Mouse (Mus musculus) stomach, embryonic 14.5 days (tissue): ENCODE measurements at regions not wholly inside any gene's neighbourhood (a gene's known extent, or its start where the extent isn't known, plus 50 kb on each side); places are given as distances from the start of the nearest gene placed in this dataset.

Experiments
- ATAC-seq: fragments of 200-750 bp; cut with Nextera tagmentation; 2 replicates; pipeline ENCODE4 v1.8.0; 2017; ENCODE audit warnings: low read depth, moderate TSS enrichment; ENCODE audit not compliant: insufficient number of reproducible peaks, insufficient read depth, low FRiP score
- H3K27ac ChIP-seq: fragments of 300-500 bp; sonication (generic); 2 replicates; pipeline ENCODE4 v1.5.1; 2014; ENCODE audit warnings: mild to moderate bottlenecking, low read length, moderate library complexity, mixed read lengths
- H3K27me3 ChIP-seq: fragments of 300-500 bp; sonication (generic); 2 replicates; pipeline ENCODE4 v1.6.1; 2014; ENCODE audit warnings: low read length, control low read depth, mixed read lengths; ENCODE audit not compliant: control insufficient read depth, insufficient read depth
- H3K36me3 ChIP-seq: fragments of 300-500 bp; sonication (generic); 2 replicates; pipeline ENCODE4 v1.6.1; 2014; ENCODE audit warnings: mild to moderate bottlenecking, control low read depth, low read length, moderate library complexity, mixed read lengths; ENCODE audit not compliant: control insufficient read depth, insufficient read depth
- H3K4me1 ChIP-seq: fragments of 300-500 bp; sonication (generic); 2 replicates; pipeline ENCODE4 v1.6.1; 2014; ENCODE audit warnings: low read length, control low read depth, mixed read lengths; ENCODE audit not compliant: control insufficient read depth, insufficient read depth
- H3K4me2 ChIP-seq: fragments of 300-500 bp; sonication (generic); replicated peaks from 2 replicates; pipeline ENCODE4 v1.6.1; 2014; ENCODE audit warnings: low read depth, low read length, control low read depth
- H3K4me3 ChIP-seq: fragments of 300-500 bp; sonication (generic); 2 replicates; pipeline ENCODE4 v1.5.1; 2014; ENCODE audit warnings: low read depth, low read length, control low read depth
- H3K9ac ChIP-seq: fragments of 300-500 bp; sonication (generic); replicated peaks from 2 replicates; pipeline ENCODE4 v1.6.1; 2014; ENCODE audit warnings: low read depth, mild to moderate bottlenecking, control low read depth, low read length, moderate library complexity, mixed read lengths
- H3K9me3 ChIP-seq: fragments of 300-500 bp; sonication (generic); 2 replicates; pipeline ENCODE4 v1.6.1; 2016; ENCODE audit warnings: low read depth, low read length, control low read depth; ENCODE audit not compliant: control insufficient read depth
- WGBS: fragments of 180-500 bp; shearing (Covaris S2); extraction: QIAGEN DNeasy Blood & Tissue Kit; methylation state at CpG from one replicate; pipeline ENCODE4 v1.1.7; 2014; 5-methylcytosine and 5-hydroxymethylcytosine counted together

GRCm38 (mm10) chr7:116596914-116597313, 92.7 kb downstream of the Nucb2 start:
- no peak overlapping the region for H3K4me3 ChIP-seq
- H3K9ac ChIP-seq: no peak overlapping the region
- no peaks in the 10 kb centered on the region for H3K27me3 ChIP-seq
- no peak for ATAC-seq
- H3K4me1 ChIP-seq: no peaks in the 10 kb centered on the region
- H3K36me3 ChIP-seq: no peaks in the 10 kb centered on the region
- H3K27ac ChIP-seq: no peak overlapping the region
- H3K4me2 ChIP-seq: no peak overlapping the region
- no peaks in the 10 kb centered on the region for H3K9me3 ChIP-seq

DNA sequence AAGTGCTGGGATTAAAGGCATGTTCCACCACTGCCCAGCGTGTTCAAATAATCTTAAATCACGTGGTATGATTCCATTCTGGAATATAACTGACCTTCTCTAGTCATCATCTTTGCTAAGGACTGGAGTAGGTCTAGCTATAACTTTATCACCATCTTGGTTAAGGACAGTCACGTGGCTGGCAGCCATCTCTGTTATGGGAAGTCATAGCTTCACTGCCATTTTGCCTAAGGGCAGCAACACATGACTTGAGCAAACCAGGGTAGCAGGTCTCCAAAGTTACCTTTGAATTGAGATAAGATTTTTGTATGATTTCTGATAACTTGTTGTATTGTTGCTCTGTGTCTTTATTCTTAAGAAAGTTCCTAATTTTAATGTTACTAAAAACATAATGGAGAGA, 96.2 kb downstream of the Nucb2 start:
- H3K4me3 ChIP-seq: no peak overlapping the region
- H3K36me3 ChIP-seq: no peaks in the 10 kb centered on the region
- H3K9me3 ChIP-seq: no peaks in the 10 kb centered on the region
- no peak for ATAC-seq
- 94% methylated on average over 3 of the region's 3 CpGs for WGBS
- no peaks in the 10 kb centered on the region for H3K27me3 ChIP-seq
- no peaks in the 10 kb centered on the region for H3K4me1 ChIP-seq
- no peak overlapping the region for H3K4me2 ChIP-seq
- no peak overlapping the region for H3K27ac ChIP-seq
- H3K9ac ChIP-seq: no peak overlapping the region

- ATAC-seq: no peak
Observed at GRCm38 (mm10) chr7:116603167-116603839, 99.1 kb downstream of the Nucb2 start.

DNA sequence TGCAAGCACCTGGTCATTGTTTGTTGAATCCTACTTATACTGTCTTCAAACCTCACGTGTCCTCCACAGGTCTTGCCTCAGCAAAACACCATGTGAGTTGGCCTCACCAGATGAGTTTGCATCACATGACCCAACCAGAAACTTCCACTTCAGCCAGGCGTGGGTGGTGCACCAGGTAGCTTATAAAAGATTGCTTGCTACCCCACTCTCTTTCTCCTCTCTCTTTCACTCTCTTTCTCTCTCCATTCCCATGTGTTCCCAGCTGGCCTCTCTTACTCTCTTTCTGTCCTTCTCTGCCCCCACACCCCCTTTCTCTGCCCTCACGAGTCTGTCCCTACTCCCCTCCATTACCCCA, 99.6 kb downstream of the Nucb2 start:
- 74% methylated on average over 3 of the region's 3 CpGs for WGBS

More at GRCm38 (mm10) chr7:116603167-116603839, 99.1 kb downstream of the Nucb2 start:
- Histone ChIP-seq H3K4me2 (no peak overlapping the region), H3K27ac (no peak overlapping the region), H3K36me3 (no peaks in the 10 kb centered on the region), H3K4me3 (no peak overlapping the region), H3K27me3 (no peaks in the 10 kb centered on the region), H3K9me3 (no peaks in the 10 kb centered on the region), H3K9ac (no peak overlapping the region), H3K4me1 (no peaks in the 10 kb centered on the region)
- 79% methylated on average over 6 of the region's 6 CpGs for WGBS

DNA sequence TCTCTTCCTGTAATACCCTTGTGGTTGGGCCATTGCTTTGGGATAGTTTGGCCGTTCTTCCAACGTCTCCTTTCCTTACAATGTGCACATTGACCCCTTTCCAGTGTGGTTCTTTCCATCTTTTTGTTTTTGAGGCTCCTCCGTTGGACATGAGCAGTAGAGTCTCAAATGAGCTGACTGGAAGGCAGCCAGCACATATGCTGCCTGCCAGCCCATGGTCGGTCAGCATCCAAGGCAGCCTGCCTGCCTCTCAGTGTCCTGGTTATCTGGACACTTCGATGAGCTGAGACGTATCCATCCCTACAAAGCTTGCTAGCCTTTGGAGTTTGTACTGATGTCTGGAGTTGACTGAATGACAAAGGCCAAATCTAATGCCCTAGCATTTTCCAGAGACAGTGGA, 102.1 kb downstream of the Nucb2 start:
- Histone ChIP-seq H3K4me1 (no peaks in the 10 kb centered on the region), H3K9ac (no peak overlapping the region), H3K36me3 (no peaks in the 10 kb centered on the region), H3K27ac (no peak overlapping the region), H3K4me3 (no peak overlapping the region), H3K27me3 (no peaks in the 10 kb centered on the region), H3K9me3 (no peaks in the 10 kb centered on the region), H3K4me2 (no peak overlapping the region)
- no peak for ATAC-seq
- 76% methylated on average over 6 of the region's 6 CpGs for WGBS

More for the DNA sequence above, 99.6 kb downstream of the Nucb2 start:
- no peak for ATAC-seq
- Histone ChIP-seq H3K4me1 (no peaks in the 10 kb centered on the region), H3K4me3 (no peak overlapping the region), H3K36me3 (no peaks in the 10 kb centered on the region), H3K9ac (no peak overlapping the region), H3K27ac (no peak overlapping the region), H3K4me2 (no peak overlapping the region), H3K27me3 (no peaks in the 10 kb centered on the region), H3K9me3 (no peaks in the 10 kb centered on the region)

GRCm38 (mm10) chr7:116606751-116607483, 102.7 kb downstream of the Nucb2 start:
- no peak overlapping the region for H3K9ac ChIP-seq
- H3K4me1 ChIP-seq: no peaks in the 10 kb centered on the region
- no peak overlapping the region for H3K4me3 ChIP-seq
- no peak for ATAC-seq
- H3K9me3 ChIP-seq: no peaks in the 10 kb centered on the region
- H3K27me3 ChIP-seq: no peaks in the 10 kb centered on the region
- H3K4me2 ChIP-seq: no peak overlapping the region
- H3K36me3 ChIP-seq: no peaks in the 10 kb centered on the region
- WGBS: 65% methylated on average over 6 of the region's 6 CpGs
- H3K27ac ChIP-seq: no peak overlapping the region

DNA sequence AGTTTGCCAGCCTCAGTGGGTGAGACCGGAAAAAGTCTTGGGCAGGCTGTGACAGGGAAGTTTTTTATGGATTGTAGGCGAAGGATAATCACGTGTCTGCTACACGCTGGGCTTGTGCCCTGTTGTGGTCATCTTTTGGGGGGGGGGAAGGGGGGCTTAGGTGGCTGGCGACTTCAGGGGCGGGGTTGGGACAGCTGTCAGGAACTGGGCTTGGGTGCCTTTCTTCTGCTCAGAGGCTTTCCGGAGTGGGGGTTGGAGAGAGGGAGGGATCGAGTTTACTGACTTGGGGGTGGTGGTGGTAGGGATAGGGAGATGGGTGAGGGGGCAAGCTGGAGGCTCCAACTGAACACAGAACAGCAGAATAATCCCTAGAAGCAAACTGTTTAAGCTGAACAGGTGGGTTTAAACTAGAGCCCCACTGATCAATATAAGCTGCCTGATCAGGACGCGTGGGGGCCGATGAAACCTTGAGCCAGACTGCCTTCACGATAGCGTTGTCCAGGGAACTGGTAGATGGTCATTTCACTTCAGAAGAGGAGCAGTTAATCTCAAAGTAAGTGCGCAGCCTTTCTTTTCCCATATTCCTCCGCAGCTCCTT, 103.6 kb downstream of the Nucb2 start:
- Histone ChIP-seq H3K27me3 (no peaks in the 10 kb centered on the region), H3K27ac (no peak overlapping the region), H3K4me1 (no peaks in the 10 kb centered on the region), H3K36me3 (no peaks in the 10 kb centered on the region), H3K9ac (no peak overlapping the region), H3K4me2 (peak overlapping the region; percentile 46), H3K9me3 (no peaks in the 10 kb centered on the region), H3K4me3 (peak overlapping the region; percentile 17; the same call in 1 of the 2 replicates)
- ATAC-seq: no peak
- 5% methylated on average over 15 of the region's 15 CpGs for WGBS

DNA sequence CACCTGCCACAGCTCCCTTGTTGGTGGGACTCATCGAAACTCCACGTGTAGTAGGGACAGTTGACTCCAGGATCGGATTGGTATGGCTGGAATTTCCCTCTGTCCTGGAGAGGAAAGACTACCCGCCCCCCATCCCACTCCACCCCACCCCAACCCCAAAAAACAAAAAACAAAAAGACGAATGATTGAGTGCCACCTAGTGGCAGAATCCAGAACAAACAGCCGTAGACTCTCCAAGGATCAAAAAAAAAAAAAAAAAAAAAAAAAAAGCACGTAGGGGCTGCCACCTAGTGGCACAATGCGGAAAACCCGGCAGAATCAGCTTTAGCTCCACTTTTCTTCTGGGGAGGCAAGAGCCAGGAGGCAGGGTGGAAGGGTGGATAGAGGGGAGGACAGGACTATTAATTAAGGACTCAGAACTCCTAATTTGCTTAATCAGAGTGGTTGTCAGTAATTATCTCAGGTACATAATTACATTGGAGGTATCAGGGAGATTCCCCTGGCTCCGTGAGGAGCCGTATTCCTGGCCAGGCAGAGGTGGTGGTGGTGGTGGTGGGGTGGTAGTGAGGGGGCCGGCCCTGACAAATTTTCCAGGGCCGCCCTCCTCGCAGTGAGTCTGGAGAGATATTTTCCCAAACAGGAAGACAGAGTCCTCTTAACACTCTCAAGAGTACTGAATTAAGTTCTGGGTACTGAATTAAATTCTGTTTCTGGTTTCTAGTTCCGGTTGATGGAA, 104.3 kb downstream of the Nucb2 start:
- peak overlapping the region; percentile 46 for H3K4me2 ChIP-seq

More for the DNA sequence above, 104.3 kb downstream of the Nucb2 start:
- H3K9ac ChIP-seq: no peak overlapping the region
- no peak for ATAC-seq
- H3K9me3 ChIP-seq: no peaks in the 10 kb centered on the region
- H3K27me3 ChIP-seq: no peaks in the 10 kb centered on the region
- WGBS: 25% methylated on average over 15 of the region's 15 CpGs
- no peak overlapping the region for H3K27ac ChIP-seq
- H3K4me1 ChIP-seq: no peaks in the 10 kb centered on the region
- peak overlapping the region; percentile 17; the same call in 1 of the 2 replicates for H3K4me3 ChIP-seq
- no peaks in the 10 kb centered on the region for H3K36me3 ChIP-seq
